Mouse (Mus musculus) adrenal gland (tissue): ENCODE results near the gene Ecd.

Source experiments
- intact Hi-C: fragments of 180-260 bp; cut with DNase I; formaldehyde crosslinking; loops from one replicate; pipeline ENCODE4 v1.15.1; 2025
- long read RNA-seq, 2 experiments: library from polyadenylated mRNA; unstranded; transcript quantifications; one replicate each; pipeline ENCODE4 v2.0.0; 2020; ENCODE audit warnings: borderline replicate concordance in 1 of 2; ENCODE audit not compliant: insufficient replicate concordance in 1 of 2

Ecd gene
- long read RNA-seq, experiment 1, transcript Ecd-201 (14 exons, 3,132 nt): major isoform, 18 of 27 reads
- long read RNA-seq, experiment 1, partial matches to known transcripts: 6 of 27 reads
- long read RNA-seq, experiment 1, other reads (novel, unspliced or antisense): 3 of 27 reads
- long read RNA-seq, experiment 2, transcript Ecd-201 (14 exons, 3,132 nt): major isoform, 13 of 22 reads
- long read RNA-seq, experiment 2, partial matches to known transcripts: 8 of 22 reads
- long read RNA-seq, experiment 2, other reads (novel, unspliced or antisense): 1 of 22 reads

DNA sequence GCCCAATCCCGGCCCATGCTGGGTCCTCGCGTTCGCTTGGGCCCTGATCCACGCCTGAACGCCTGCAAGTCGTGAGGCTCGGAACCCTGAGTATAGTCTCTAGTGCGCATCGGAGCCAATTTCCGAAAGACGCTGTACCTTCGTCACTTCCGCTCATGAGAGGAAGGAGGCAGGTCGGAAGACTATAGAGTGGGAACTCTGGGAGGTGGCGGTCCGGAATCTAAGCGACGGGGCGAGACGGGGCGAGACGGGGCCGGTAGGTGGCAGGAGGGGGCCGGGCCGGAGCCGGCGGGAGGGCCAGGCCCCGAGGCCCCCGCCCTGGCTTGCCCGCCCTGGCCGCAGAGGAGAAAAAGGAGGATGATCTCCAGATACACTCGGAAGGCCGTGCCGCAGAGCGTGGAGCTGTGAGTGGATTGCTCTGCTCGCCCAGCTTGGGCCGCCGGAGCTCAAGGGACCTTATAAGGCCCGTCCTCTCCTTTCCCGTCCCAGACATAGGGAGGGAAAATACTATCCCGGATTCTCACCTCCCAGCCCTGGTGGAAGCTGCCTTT is at the start of gene Ecd, which contains the start of gene Fam149b:
Gene Ecd, minus strand, starts transcription at position 131 of the 551 bp plus-strand sequence.
Gene Fam149b, plus strand, starts transcription at position 172 of the 551 bp plus-strand sequence.
- intact Hi-C loops: loop anchor here (5.0 kb wide), 1 partner anchor 44 kb away; the partner anchor contains the start of gene Mrps16

DNA sequence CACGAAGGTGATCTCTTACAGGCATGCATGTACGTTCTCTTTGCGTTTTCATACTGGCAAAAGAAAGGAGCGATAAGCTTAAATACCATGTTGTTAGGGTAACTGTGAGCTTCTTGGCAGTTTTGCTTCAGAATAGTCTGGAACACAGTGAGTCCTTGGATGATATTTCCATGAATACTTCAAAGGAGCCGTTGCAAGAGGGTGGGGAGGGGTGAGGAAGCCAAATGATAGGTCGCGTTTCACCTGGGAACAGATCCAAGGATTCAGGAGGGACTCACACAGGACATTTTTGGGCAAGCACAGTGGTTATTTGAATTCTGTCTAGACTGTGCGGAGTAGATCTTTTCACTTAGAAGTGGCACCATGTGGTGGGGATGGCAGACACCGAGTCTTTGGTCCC is 49.3 kb upstream of the Ecd start:
- intact Hi-C loops: no loop called here

DNA sequence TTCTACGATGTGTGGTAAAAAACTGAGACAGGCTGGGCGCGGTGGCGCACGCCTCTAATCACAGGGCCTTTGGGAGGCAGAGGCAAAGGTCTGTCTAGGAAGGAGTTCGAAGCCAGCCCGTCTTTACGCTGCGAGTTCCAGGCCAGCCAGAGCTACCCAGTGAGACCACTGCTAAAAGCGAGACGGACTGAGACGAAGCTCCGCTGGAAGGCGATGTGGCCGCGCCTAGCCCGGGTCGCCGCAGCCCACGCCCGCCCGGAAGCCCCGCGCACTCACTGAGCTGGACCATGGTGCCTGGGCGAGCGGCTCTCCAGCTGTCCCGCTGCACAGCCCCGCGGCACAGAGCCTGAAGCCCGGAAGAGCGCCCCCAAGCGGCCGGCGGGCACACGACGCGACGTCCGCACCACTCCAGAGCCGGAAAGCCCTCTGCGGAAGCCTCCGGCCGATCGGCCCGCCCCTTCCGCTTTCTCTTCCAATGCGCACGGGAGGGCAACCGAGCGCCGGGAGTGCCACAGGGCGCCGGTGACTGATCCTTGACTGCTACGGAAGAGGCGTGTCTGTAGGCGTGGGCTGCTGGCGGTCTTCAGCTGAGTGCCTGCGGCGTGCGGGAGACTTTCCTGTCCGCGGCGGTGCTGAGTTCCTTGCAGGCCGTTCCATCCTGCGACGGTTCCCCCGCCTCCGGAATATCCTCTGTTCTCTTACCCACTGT is 45.4 kb upstream of the Ecd start, which contains the start of gene Mrps16:
Gene Mrps16, minus strand, starts transcription at position 430 of the 709 bp plus-strand sequence.
- intact Hi-C loops: loop anchor here (5.0 kb wide), 1 partner anchor 46 kb away; the partner anchor contains the start of genes Ecd and Fam149b

DNA sequence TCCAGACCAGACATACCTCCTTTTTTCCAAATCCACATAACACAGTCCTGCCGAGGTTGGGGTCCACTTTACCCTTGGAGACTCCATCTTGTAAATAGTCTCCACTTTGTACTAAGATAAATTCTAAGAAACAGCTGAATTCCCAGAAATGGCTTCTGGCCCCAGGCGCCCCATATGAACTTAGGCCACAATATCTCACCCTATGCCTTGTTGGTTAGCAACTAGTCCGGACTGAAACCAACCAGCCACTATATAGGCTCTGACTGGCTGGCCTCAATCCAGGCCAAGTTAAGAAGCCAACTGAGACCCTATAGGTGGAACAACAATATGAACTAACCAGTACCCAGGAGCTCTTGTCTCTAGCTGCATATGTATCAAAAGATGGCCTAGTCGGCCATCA is 44.4 kb upstream of the Ecd start:
- intact Hi-C loops: loop anchor here (5.0 kb wide), 1 partner anchor 45 kb away; the partner anchor contains the start of genes Ecd and Fam149b

DNA sequence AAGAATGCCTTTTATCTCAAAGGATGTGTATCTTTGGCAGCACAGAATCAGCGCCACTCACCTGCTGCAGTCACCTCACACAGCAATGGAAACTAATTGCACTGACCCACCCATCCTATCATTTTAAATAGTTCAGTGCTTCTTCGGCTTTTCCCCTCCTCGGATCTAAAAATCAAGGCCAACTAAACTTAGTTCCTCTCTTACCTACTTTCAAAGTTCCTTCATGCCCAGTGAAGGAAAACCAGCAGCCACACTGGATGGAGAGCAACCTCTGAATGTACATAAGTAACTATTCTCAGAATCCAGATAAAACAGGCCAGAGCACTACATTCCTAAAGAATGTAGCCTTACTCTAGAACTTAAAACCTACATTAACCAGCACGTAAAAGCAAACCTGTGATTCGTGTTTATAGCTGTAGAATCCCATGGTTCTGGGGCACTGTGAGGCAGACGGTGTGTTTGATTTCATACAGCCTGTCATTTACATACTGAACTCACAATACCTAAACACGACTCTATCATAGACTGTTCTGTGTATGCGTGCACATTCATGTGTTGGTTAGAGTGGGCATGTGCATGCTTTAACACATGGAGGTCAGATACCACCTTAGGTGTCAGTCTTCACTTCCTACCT is 41.6 kb upstream of the Ecd start:
- intact Hi-C loops: loop anchor here (5.0 kb wide), 1 partner anchor 42 kb away; the partner anchor contains the start of genes Ecd and Fam149b

DNA sequence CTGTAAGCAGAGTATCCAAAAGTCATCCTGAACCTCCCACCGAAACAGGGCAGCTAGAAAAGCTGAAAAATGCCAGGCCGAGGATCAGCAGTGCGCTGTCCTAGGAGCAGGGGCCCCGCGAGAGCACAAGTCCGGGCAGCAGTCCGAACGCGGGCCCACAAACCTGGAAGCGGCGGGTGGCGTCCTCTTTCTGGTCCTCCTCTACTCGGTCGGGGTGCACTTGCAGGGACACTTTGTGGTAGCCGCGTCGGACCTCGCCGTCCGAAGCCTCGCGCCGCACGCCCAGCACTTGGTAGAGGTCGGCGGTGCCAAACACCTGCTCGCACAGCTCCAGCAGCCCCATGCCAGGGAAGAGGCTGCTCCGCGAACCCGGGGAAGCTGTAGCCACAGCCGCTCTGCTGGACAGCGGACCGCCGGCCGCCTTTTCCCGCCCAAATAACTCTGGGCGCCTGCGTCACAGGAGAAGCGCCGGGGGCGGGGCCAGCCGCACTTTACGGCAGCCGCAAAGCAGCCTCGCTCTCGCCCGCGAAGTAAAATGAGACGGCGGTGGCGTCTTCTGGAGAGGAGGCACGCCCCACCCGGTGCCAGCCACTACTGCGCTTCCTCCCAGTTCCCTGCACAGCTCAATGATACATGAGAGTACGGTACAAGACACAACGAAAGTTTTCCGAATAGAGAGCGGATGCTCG is 40.7 kb upstream of the Ecd start, which contains the start of gene Dnajc9:
Gene Dnajc9, minus strand, starts transcription at position 470 of the 689 bp plus-strand sequence.
- intact Hi-C loops: no loop called here

DNA sequence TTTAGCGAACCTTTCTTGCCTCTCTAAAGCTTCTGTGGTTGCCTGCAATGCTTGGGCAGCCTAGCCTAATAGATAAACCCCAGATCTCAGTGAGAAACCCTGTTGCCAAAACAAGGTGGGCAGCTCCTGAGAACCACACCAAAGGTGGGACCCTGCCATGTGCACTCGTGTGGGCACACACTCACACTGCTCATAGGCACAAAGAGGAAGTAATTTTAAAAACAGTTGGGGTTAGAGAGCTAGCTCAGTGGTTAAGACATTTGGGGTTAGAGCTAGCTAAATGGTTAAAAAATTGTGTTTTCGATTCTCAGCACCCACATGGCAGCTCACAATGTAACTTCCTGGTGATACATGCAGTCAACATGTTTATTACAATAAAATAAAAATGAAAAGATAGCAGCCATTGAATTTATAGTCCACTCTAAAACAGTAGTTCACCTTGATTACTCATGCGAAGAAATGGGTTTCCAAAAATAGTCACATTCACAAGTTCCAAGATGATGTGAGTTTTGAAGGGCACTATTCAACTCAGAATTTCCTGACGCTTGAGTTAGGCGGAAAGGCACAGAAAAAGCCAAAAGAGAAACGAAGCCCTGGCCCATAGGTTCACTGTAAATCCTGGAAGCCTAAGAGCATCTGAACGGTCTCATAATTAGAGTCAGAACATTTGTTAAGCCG is 32.0 kb upstream of the Ecd start:
- intact Hi-C loops: no loop called here

DNA sequence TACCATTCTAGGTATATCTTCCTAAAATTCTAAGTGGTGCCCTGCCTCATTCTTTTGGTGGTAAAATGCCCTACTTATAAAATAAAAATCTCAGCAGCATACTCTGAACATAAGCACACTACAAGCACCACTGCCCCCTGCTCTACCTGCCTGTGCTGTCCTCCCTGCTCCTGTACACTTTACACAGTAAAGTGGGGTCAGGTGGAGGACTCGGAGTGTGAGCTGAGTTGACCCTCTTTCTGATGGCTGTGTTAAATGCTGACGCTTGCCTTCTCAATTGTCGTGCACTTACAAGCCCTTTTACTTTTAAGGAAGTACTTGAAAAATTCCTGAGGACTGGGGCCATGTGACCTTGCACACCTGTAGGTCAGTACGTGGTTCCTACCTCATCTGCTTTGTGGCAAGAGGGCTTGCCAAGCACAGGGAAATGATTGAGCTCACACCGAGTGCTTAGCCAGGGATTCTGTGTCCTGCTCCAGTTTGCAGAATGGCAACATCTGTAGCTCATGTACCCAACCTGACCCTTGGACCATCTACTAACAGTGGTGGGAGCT is 31.2 kb upstream of the Ecd start:
- intact Hi-C loops: no loop called here

DNA sequence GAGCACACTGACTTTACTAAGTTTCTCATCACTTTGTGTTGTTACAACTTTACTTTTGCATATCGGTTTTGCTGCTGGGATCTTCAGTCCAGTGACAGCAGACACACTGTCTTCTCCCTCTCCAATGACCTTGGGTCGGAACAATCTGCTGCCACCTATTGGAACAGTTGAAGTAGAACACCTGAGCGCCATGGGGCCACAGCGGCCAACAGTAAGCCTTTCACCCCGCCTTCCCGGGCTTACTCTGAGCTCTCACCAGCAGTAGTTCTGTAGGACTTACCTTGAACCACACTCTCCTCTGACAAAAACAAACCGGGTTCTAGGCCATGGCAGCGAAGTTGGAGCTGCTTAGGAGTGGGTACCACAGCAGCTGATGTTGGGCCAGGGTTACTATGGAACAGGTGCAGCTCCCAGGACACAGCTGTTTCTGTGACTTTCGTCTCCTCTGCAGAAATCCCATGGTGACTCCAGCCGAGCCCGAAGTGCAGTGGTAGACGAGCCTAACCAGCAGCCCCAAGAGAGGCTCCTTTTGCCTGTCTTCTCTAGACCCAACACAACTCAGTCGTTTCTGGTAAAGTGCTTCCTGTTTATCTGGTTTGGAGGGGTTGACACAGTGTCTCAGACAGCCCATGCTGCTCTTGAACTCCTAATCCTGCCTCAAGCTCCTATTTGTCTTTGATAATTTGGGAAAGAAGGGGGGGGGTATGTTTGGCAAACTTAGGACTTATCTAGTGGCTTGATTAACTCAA is 30.6 kb upstream of the Ecd start:
- intact Hi-C loops: no loop called here

DNA sequence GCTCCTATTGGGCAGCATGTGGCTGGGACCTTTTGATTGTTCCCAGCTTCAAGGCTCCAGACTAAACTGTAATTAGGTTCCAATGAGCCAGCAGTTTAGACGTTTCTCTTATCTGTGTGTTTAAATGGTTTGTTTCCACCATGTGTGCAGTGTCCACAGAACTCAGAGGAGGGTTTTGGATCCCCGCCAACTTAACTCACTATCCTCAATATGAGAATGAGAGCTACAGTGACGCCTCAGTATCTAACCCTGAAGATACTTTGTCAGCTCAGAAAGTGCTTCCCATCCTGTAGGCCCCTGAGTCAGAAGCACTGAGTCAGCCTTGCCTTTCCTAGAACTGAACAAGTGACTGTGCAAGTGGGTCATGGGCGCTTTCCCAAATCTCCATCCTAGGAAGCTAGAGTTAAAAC is 29.2 kb upstream of the Ecd start:
- intact Hi-C loops: no loop called here

DNA sequence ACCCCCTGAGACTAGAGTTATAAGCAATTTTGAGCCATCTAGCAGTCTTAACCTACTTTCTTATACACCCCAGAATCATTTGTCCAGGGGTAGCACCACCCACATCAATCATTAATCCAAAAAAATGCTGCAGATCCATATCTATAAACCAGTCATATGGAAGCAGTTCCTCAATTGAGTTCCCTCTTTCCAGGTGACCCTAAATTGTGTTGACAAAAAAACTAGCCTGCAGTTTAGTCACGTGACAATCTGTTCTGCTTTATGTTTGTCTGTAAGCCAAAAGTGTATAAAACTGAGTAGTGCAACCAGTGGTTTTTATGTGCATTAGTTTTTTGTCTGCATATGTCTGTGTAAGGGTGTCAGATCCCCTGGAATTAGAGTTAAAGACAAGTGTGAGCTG is 23.9 kb upstream of the Ecd start:
- intact Hi-C loops: no loop called here

DNA sequence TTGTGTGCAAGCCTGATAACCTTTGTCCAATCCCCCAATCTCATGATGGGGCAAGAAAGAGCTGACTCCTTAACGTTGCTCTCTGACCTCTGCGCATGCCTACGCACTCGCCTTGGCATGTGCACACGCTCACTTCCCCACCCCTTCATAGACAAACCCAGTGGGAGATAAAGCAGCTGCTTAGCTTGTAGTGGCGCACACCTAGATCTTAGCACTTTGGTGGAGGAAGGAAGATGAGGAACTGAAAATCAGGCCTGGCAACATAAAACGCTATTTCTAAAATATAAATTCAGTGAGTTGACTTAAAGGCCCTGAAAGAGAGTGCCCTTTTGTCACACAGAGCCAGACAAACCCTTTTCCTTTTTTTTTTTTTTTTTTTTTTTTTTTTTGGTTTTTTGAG is 22.9 kb upstream of the Ecd start:
- intact Hi-C loops: no loop called here

DNA sequence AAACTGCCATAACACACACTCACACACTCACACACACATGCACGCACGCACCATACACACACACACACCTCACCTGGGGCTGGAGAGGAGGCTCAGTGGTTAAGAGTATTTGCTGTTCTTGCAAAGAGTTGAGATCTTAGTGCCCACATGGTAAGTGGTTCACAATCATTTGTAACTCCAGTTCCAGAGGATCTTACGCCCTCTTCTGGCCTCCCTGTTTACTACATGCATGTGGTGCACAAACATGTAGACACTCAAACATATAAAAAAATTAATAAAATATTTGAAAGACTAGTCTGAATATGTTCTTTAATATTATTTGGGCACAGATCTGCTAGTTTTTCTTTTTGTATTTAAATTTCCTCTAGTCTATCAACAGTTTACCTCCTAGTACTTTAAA is 20.4 kb upstream of the Ecd start:
- intact Hi-C loops: no loop called here

DNA sequence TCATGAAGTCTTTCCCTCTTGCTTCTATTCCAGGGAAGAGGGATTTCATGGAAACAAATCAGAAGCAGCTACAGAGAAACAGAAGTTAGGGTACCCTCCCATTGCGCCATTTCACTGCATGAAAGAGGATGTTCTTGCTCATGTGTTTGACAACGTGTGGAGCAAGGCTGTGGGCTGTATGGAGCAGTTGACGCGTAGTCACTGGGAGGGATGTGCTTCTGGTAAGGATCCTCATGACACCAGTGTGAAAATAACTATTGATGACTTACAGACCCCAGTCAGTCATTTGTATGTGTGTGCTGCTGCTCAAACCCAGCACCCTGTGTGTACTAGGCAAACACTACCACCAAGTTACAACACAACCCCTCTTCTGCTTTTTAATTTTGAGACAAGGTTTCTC is 15.3 kb upstream of the Ecd start:
- intact Hi-C loops: no loop called here

DNA sequence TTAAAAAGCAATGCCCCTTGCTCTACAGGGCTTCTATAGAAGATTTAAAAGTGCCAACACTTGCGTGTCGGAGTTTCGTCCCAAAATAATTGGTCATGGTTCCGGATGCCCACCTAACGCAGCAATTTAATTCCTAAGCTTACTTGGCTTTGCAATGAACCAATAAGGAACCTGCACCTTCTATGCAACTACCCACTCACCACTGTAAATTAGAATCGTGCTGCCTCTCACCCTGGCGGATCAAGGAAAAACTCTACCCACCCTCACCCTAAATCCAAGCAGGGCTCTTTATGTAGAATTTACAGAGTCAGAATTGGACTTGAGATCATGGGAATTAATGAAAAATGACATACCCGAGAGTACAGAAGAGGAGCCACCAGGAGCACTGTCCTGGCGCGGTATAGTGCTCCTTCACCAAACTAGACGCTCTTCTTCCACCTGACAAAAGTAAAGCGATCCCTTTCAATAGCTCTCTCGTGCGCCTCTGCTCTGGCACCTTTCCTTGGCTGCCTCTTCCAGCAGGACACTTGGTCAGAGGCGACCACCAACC is 405 bp downstream of the Ecd start:
- intact Hi-C loops: loop anchor here (5.0 kb wide), 1 partner anchor 45 kb away; the partner anchor contains the start of gene Mrps16

DNA sequence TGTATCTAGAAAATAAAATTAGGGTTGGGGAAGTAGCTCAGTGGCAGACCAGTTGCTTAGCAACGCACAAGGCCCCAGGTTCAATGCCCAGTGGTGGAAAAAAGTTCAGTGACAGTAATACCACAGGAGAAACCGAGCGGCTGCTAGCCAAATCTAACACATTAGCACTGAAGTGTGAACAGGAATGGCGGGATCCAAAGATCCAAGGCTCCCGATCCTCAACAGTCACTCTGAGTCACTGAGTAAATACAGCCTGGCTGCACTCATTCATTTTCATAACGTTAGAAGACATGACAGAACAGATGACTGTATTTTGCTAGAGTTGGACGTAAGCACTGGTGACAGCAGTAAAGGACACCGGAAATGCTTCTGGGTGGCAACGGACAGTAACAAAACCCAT is 2.0 kb downstream of the Ecd start:
- intact Hi-C loops: loop anchor here (5.0 kb wide), 1 partner anchor 46 kb away; the partner anchor contains the start of gene Mrps16

DNA sequence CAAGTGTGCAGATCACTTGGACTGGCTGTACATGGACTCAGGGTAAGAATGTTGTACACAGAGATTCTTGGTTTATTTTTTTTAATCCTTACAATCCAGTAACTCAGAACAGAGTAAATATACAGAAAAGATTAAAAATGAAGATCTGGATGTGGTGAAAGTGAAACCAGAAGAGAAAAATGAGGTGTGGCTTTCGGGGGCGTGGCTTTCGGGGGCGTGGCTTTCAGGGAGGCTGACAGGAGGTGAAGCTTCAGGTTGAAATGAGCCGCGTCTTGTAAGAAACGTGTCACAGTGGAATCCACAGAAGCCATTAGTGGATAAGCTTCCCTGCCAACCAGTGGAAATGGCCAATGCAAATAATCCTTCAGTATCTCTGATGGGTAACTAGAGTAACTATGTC is 7.1 kb downstream of the Ecd start:
- intact Hi-C loops: no loop called here

DNA sequence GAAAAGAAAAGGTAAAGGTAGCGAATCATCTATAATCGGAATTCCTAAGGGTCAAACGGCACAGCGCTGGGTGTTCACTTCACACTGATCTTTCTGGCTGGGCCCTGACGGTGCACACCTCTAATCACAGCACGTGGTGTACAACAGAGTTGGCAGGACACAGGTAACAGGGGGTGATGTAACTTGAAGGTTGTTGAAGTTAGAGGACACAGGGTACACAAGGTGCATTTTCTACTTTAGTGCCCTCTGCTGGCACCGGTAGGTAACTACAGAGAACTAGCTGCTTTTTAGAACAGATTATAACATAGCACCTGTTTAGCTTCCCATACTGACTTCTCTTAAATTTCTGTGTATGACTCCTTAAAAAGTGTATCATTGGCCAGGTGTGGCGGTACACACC is 7.8 kb downstream of the Ecd start:
- intact Hi-C loops: no loop called here

DNA sequence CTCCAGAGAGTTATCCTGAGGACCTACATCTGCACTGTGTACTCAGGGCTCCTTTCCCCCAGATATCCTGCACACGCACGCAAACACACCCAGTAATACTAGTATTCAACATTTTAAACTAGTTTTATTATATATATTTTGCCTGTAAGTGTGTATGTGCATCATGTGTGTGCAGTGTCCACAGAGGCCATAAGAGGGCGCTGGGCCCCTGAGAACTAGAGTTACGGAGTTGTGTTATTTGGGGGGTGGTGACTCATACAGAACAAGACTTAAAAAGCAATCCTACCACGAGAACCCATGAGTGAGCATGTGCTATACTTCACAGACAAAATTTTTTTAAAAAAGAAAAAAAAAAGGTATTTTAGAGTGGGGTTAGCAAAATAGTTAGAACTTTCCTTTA is 8.5 kb downstream of the Ecd start:
- intact Hi-C loops: no loop called here
